Mouse (Mus musculus) embryonic fibroblast, embryonic 13.5 days (primary cell): ENCODE measurements around the gene Ccdc155.

Experiments
- CTCF ChIP-seq: IDR thresholded peaks from 2 replicates; pipeline ENCODE4 v1.5.1; 2011; ENCODE audit warnings: mild to moderate bottlenecking, control low read depth, low read length, moderate library complexity, borderline replicate concordance; ENCODE audit not compliant: insufficient read depth
- POLR2A ChIP-seq: IDR thresholded peaks from 2 replicates; pipeline ENCODE4 v1.6.1; 2011; ENCODE audit warnings: low read depth, mild to moderate bottlenecking, control low read depth, low read length, moderate library complexity

DNA sequence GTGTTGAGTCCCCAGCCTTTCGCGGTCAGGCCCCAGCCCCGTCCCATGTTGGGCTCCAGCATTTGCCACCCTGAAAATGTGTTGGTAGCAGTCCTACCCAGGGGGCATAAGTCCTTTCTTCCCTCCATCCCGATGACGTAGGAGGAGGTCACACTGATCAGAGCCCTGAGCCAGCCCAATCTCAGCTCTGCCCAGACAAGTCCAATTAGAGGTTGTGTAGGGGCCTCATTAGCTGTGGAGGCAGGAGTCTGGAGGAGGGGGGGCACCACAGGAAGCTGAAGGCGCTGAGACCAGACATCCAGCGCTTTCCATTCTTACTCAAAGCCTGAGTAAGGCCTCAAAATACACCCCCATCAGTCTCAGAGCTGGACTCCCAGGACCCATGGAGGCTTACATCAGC lies 18.8 kb downstream of the Ccdc155 start:
- TF ChIP-seq CTCF, result no peak
- no peak for TF ChIP-seq POLR2A
